Mouse (Mus musculus) myocyte (in vitro differentiated cells): ENCODE measurements around the gene Cds1. TPM values are rescaled to one million over a fixed set of nuclear protein-coding genes. Genes with fewer than 3 reads are reported as not detected.

Experiments used
- H3K27me3 ChIP-seq: one replicate; pipeline ENCODE4 v1.6.1; 2011; ENCODE audit not compliant: control insufficient read depth, insufficient read depth, insufficient read length
- H3K36me3 ChIP-seq: one replicate; pipeline ENCODE4 v1.6.1; 2011; ENCODE audit not compliant: control insufficient read depth, insufficient read depth
- H3K4me2 ChIP-seq: one replicate; pipeline ENCODE4 v1.6.1; 2011; ENCODE audit warnings: low read depth, control low read depth
- H3K4me3 ChIP-seq: one replicate; pipeline ENCODE4 v1.5.1; 2011; ENCODE audit warnings: mild to moderate bottlenecking, control low read depth, moderate library complexity
- H3K79me2 ChIP-seq: one replicate; pipeline ENCODE4 v1.6.1; 2011; ENCODE audit not compliant: control insufficient read depth, insufficient read depth
- H3ac ChIP-seq: one replicate; pipeline ENCODE4 v1.6.1; 2011; ENCODE audit not compliant: control insufficient read depth, insufficient read length
- CEBPB ChIP-seq: IDR thresholded peaks from 2 replicates; pipeline ENCODE4 v1.6.1; 2011; ENCODE audit warnings: mild to moderate bottlenecking, moderate library complexity; ENCODE audit not compliant: poor library complexity, insufficient read depth, severe bottlenecking
- E2F4 ChIP-seq: IDR thresholded peaks from one replicate; pipeline ENCODE4 v1.6.1; 2011; ENCODE audit warnings: mild to moderate bottlenecking, control low read depth, moderate library complexity; ENCODE audit not compliant: insufficient read depth
- MAX ChIP-seq: IDR thresholded peaks from one replicate; pipeline ENCODE4 v1.6.1; 2011; ENCODE audit warnings: low read depth, mild to moderate bottlenecking, control low read depth
- MYOD1 ChIP-seq, 3 experiments: IDR thresholded peaks; one replicate each; pipeline ENCODE4 v1.6.1; 2011; ENCODE audit warnings: control low read depth in 2 of 3, low read depth in 2 of 3, mild to moderate bottlenecking in 2 of 3, moderate library complexity in 1 of 3; ENCODE audit not compliant: insufficient read length in 2 of 3, control insufficient read depth in 1 of 3
- MYOG ChIP-seq, 3 experiments: IDR thresholded peaks; one replicate each; pipeline ENCODE4 v1.6.1; 2011; ENCODE audit warnings: control low read depth in 2 of 3, low read depth in 2 of 3, mild to moderate bottlenecking in 2 of 3; ENCODE audit not compliant: insufficient read length in 2 of 3, control insufficient read depth in 1 of 3, insufficient read depth in 1 of 3
- POLR2A ChIP-seq: IDR thresholded peaks from one replicate; pipeline ENCODE4 v1.6.1; 2011; ENCODE audit warnings: low read depth, mild to moderate bottlenecking, control low read depth, moderate library complexity; ENCODE audit not compliant: insufficient read length
- POLR2AphosphoS2 ChIP-seq: IDR thresholded peaks from one replicate; pipeline ENCODE4 v1.6.1; 2011; ENCODE audit warnings: low read depth, control low read depth; ENCODE audit not compliant: insufficient read length
- REST ChIP-seq: IDR thresholded peaks from one replicate; pipeline ENCODE4 v1.6.1; 2011; ENCODE audit warnings: mild to moderate bottlenecking, control low read depth, moderate library complexity; ENCODE audit not compliant: insufficient read depth, insufficient read length
- SRF ChIP-seq: IDR thresholded peaks from one replicate; pipeline ENCODE4 v1.6.1; 2011; ENCODE audit warnings: low read depth; ENCODE audit not compliant: control insufficient read depth, insufficient read length
- TCF12 ChIP-seq: IDR thresholded peaks from one replicate; pipeline ENCODE4 v1.6.1; 2011; ENCODE audit warnings: mild to moderate bottlenecking, control low read depth; ENCODE audit not compliant: poor library complexity, insufficient read depth, severe bottlenecking
- TCF3 ChIP-seq: IDR thresholded peaks from one replicate; pipeline ENCODE4 v1.6.1; 2011; ENCODE audit warnings: low read depth, control low read depth; ENCODE audit not compliant: insufficient read length
- USF1 ChIP-seq: IDR thresholded peaks from one replicate; pipeline ENCODE4 v1.6.1; 2011; ENCODE audit warnings: low read depth, mild to moderate bottlenecking, control low read depth, moderate library complexity
- polyA plus RNA-seq: library from polyadenylated mRNA; unstranded; fragments of >200 nt; fragmentation: generic; extraction: Trizol; gene quantifications from one replicate; pipeline ENCODE4 v1.2.1, GENCODE M21; 2012; ENCODE audit warnings: missing spikeins

Cds1 gene
- polyA plus RNA-seq, 1 experiment = not detected

GRCm38 (mm10) chr5:101728304-101728905 is 36.5 kb upstream of the Cds1 start:
- no peak overlapping the region for H3K4me2 ChIP-seq
- no peaks in the 10 kb centered on the region for H3K36me3 ChIP-seq
- TF ChIP-seq USF1 (no peak), TCF3 (no peak), POLR2A (no peak), TCF12 (no peak), MAX (no peak), SRF (no peak), MYOG (IDR thresholded peaks at IDR 0.05; ENCODE audit: control insufficient read depth in 1 of 3, insufficient read depth in 1 of 3, insufficient read length in 2 of 3, low read depth in 2 of 3) (no peak), POLR2AphosphoS2 (no peak), MYOD1 (IDR thresholded peaks at IDR 0.05; ENCODE audit: control insufficient read depth in 1 of 3, insufficient read length in 2 of 3, low read depth in 2 of 3) (no peak), CEBPB (no peak), REST (no peak), E2F4 (no peak)
- H3K27me3 ChIP-seq = peaks cover 20% of the 10 kb centered on the region
- no peak overlapping the region for H3K4me3 ChIP-seq
- H3K79me2 ChIP-seq = no peaks in the 10 kb centered on the region
- no peak overlapping the region for H3ac ChIP-seq

- no peaks in the 10 kb centered on the region for H3K79me2 ChIP-seq
- TF ChIP-seq MYOG (IDR thresholded peaks at IDR 0.05; ENCODE audit: control insufficient read depth in 1 of 3, insufficient read depth in 1 of 3, insufficient read length in 2 of 3, low read depth in 2 of 3) (no peak), CEBPB (no peak), TCF3 (no peak), MAX (no peak), USF1 (no peak), SRF (no peak), POLR2A (no peak), E2F4 (no peak), MYOD1 (IDR thresholded peaks at IDR 0.05; ENCODE audit: control insufficient read depth in 1 of 3, insufficient read length in 2 of 3, low read depth in 2 of 3) (no peak), POLR2AphosphoS2 (no peak), TCF12 (no peak), REST (no peak)
- H3K4me3 ChIP-seq = no peak overlapping the region
- H3K27me3 ChIP-seq = no peaks in the 10 kb centered on the region
- H3ac ChIP-seq = no peak overlapping the region
- no peak overlapping the region for H3K4me2 ChIP-seq
- no peaks in the 10 kb centered on the region for H3K36me3 ChIP-seq
These were observed 27.6 kb upstream of the Cds1 start for GRCm38 (mm10) chr5:101737341-101737740.

- no peak overlapping the region for H3K4me2 ChIP-seq
- no peaks in the 10 kb centered on the region for H3K36me3 ChIP-seq
- no peak for TF ChIP-seq MYOD1 (IDR thresholded peaks at IDR 0.05; ENCODE audit: control insufficient read depth in 1 of 3, insufficient read length in 2 of 3, low read depth in 2 of 3)
- no peak for TF ChIP-seq REST
- TF ChIP-seq TCF3 = no peak
- TF ChIP-seq CEBPB = no peak
- TF ChIP-seq POLR2A = no peak
- no peak for TF ChIP-seq MAX
- no peak for TF ChIP-seq MYOG (IDR thresholded peaks at IDR 0.05; ENCODE audit: control insufficient read depth in 1 of 3, insufficient read depth in 1 of 3, insufficient read length in 2 of 3, low read depth in 2 of 3)
- H3ac ChIP-seq = no peak overlapping the region
- H3K27me3 ChIP-seq = no peaks in the 10 kb centered on the region
- H3K79me2 ChIP-seq = no peaks in the 10 kb centered on the region
- H3K4me3 ChIP-seq = no peak overlapping the region
These were observed 24.3 kb upstream of the Cds1 start for GRCm38 (mm10) chr5:101740471-101741223.

GRCm38 (mm10) chr5:101741224-101741591 is 23.7 kb upstream of the Cds1 start:
- no peak overlapping the region for H3ac ChIP-seq
- H3K27me3 ChIP-seq = no peaks in the 10 kb centered on the region
- TF ChIP-seq MAX (no peak), CEBPB (no peak)
- H3K4me2 ChIP-seq = no peak overlapping the region
- no peak overlapping the region for H3K4me3 ChIP-seq
- H3K79me2 ChIP-seq = no peaks in the 10 kb centered on the region
- no peaks in the 10 kb centered on the region for H3K36me3 ChIP-seq

GRCm38 (mm10) chr5:101742014-101742413 is 22.9 kb upstream of the Cds1 start:
- TF ChIP-seq POLR2AphosphoS2 (no peak), SRF (no peak)
- H3K4me3 ChIP-seq = no peak overlapping the region
- H3K79me2 ChIP-seq = no peaks in the 10 kb centered on the region
- H3K27me3 ChIP-seq = no peaks in the 10 kb centered on the region
- H3K4me2 ChIP-seq = no peak overlapping the region
- no peak overlapping the region for H3ac ChIP-seq
- H3K36me3 ChIP-seq = no peaks in the 10 kb centered on the region
